Mouse (Mus musculus) stomach, postnatal 0 days (tissue): Measurements from ENCODE around the gene Usp29.

Source experiments
- CTCF ChIP-seq: IDR thresholded peaks from 2 replicates; pipeline ENCODE4 v1.5.1; 2016; ENCODE audit warnings: antibody characterized with exemption, low read depth, mild to moderate bottlenecking, moderate library complexity
- EP300 ChIP-seq: optimal IDR thresholded peaks from 2 replicates; pipeline ENCODE3; 2016; ENCODE audit warnings: antibody characterized with exemption

GRCm38 (mm10) chr7:6730801-6731200 is 423 bp downstream of the Usp29 start:
- TF ChIP-seq EP300 (no peak), CTCF (no peak)
